Mouse (Mus musculus) granulocyte monocyte progenitor cell, adult 5-6 weeks (primary cell): ENCODE data around the gene Rnf213. TPM values are rescaled to one million over a fixed set of nuclear protein-coding genes. Genes with fewer than 3 reads are reported as not detected.

Experiments
- total RNA-seq, 2 experiments: library from RNA; stranded (forward) in 1 of 2; stranded (reverse) in 1 of 2; fragments of 200-712, 200-1000 nt in 1 of 2; fragments of >200 nt in 1 of 2; fragmentation: Nextera tagmentation in 1 of 2; gene quantifications; 2 replicates each; pipeline ENCODE4 v1.2.3; 2014 to 2017

The Rnf213 gene
- total RNA-seq, 2 experiments from 2014 or later = 40.5 to 57.7 TPM

Other genes with a start within 250 kb of the Rnf213 start
- 3.3 and 8.6 TPM in 2 replicates for gene Tbc1d16, start 164.6 kb upstream of the Rnf213 start, total RNA-seq (2014; fragmentation: Nextera tagmentation)
- 2.1 and 3.0 TPM in 2 replicates for gene Tbc1d16, start 164.6 kb upstream of the Rnf213 start, total RNA-seq (2017)
- 7.3 and 12.0 TPM in 2 replicates for gene Ccdc40, start 164.5 kb upstream of the Rnf213 start, total RNA-seq (2014; fragmentation: Nextera tagmentation)
- gene Ccdc40, start 164.5 kb upstream of the Rnf213 start, total RNA-seq (2017) = 9.0 and 11.8 TPM in 2 replicates
- gene Gaa, start 125.2 kb upstream of the Rnf213 start, total RNA-seq (2014; fragmentation: Nextera tagmentation) = 35.8 and 47.2 TPM in 2 replicates
- 27.4 and 31.6 TPM in 2 replicates for gene Gaa, start 125.2 kb upstream of the Rnf213 start, total RNA-seq (2017)
- gene Eif4a3, start 93.0 kb upstream of the Rnf213 start, total RNA-seq (2014; fragmentation: Nextera tagmentation) = 280 and 311 TPM in 2 replicates
- 188 and 228 TPM in 2 replicates for gene Eif4a3, start 93.0 kb upstream of the Rnf213 start, total RNA-seq (2017)
- gene Card14, start 85.3 kb upstream of the Rnf213 start, total RNA-seq (2014; fragmentation: Nextera tagmentation) = not detected in 2 replicates
- gene Card14, start 85.3 kb upstream of the Rnf213 start, total RNA-seq (2017) = not detected in 2 replicates
- 4.3 and 5.2 TPM in 2 replicates for gene Sgsh, start 37.6 kb upstream of the Rnf213 start, total RNA-seq (2014; fragmentation: Nextera tagmentation)
- 2.7 and 4.1 TPM in 2 replicates for gene Sgsh, start 37.6 kb upstream of the Rnf213 start, total RNA-seq (2017)
- gene Slc26a11, start 37.5 kb upstream of the Rnf213 start, total RNA-seq (2014; fragmentation: Nextera tagmentation) = 1.1 TPM in 1 of 2 replicates, not detected in the other
- gene Slc26a11, start 37.5 kb upstream of the Rnf213 start, total RNA-seq (2017) = 0.21 and 0.43 TPM in 2 replicates
- 5.5 and 10.3 TPM in 2 replicates for gene Endov, start 98.2 kb downstream of the Rnf213 start, total RNA-seq (2014; fragmentation: Nextera tagmentation)
- 14.2 and 21.0 TPM in 2 replicates for gene Endov, start 98.2 kb downstream of the Rnf213 start, total RNA-seq (2017)
- gene Nptx1, start 154.7 kb downstream of the Rnf213 start, total RNA-seq (2014; fragmentation: Nextera tagmentation) = not detected in 2 replicates
- not detected in 2 replicates for gene Nptx1, start 154.7 kb downstream of the Rnf213 start, total RNA-seq (2017)
- gene Rptor, start 209.8 kb downstream of the Rnf213 start, total RNA-seq (2014; fragmentation: Nextera tagmentation) = 23.8 and 33.0 TPM in 2 replicates
- 13.7 and 20.9 TPM in 2 replicates for gene Rptor, start 209.8 kb downstream of the Rnf213 start, total RNA-seq (2017)